Mouse (Mus musculus) megakaryocyte, embryonic 14.5 days (primary cell): ENCODE measurements around the gene Mef2b.

Experiments used
- FLI1 ChIP-seq: IDR thresholded peaks from 2 replicates; pipeline ENCODE4 v1.6.1; 2012; ENCODE audit warnings: low read length, inconsistent platforms, mixed read lengths
- GATA1 ChIP-seq: IDR thresholded peaks from 3 replicates; pipeline ENCODE4 v1.6.1; 2012; ENCODE audit warnings: mixed read lengths, low read length, inconsistent platforms, borderline replicate concordance

- no peak for TF ChIP-seq FLI1
- TF ChIP-seq GATA1: no peak
Observed at GRCm38 (mm10) chr8:70147678-70148607, 8.4 kb downstream of the Mef2b start.
